Mouse (Mus musculus): ENCODE data around the gene Brix1.
"Not testable (repeated sequence)": the region's sequence is repeated elsewhere in the genome, so short reads cannot be mapped to it uniquely, and the experiment has no call there.

- not testable (repeated sequence) for TF ChIP-seq CTCF (IDR thresholded peaks at IDR 0.05; ENCODE audit: low read depth, low read length); POLR2AphosphoS5 (IDR thresholded peaks at IDR 0.05; ENCODE audit: insufficient replicate concordance, low read depth, low read length); GATA1 (IDR thresholded peaks at IDR 0.05; ENCODE audit: borderline replicate concordance, low read length); TAL1 (conservative IDR thresholded peaks at IDR 0.05; ENCODE audit: low read depth, low read length); GATA2 (IDR thresholded peaks at IDR 0.05; ENCODE audit: borderline replicate concordance, low read depth, low read length)
Observed at GRCm38 (mm10) chr15:10496696-10497095, 10.9 kb upstream of the Brix1 start.
